Mouse (Mus musculus): Measurements from ENCODE around the gene Wdr4. TPM values are rescaled to one million over a fixed set of nuclear protein-coding genes. Genes with fewer than 3 reads are reported as not detected.

The Wdr4 gene
- polyA plus RNA-seq, 1 experiment from 2014 or later: 9.8 TPM

GRCm38 (mm10) chr17:31503337-31503736, 16.4 kb downstream of the Wdr4 start:
- Histone ChIP-seq H3K9me3 (ENCODE audit: low read length) (no peaks in the 10 kb centered on the region), H3K27ac (ENCODE audit: low read length) (no peak overlapping the region), H3K36me3 (ENCODE audit: insufficient read depth, low read length) (peaks cover 6% of the 10 kb centered on the region; the same call in 1 of the 2 replicates), H3K9ac (replicated peaks; ENCODE audit: low read depth) (no peak overlapping the region), H3K27me3 (replicated peaks; ENCODE audit: insufficient read depth, low read length) (no peaks in the 10 kb centered on the region), H3K4me2 (replicated peaks; ENCODE audit: low read depth, low read length) (no peak overlapping the region), H3K4me3 (ENCODE audit: low read depth, low read length) (no peak overlapping the region), H3K4me1 (ENCODE audit: insufficient read depth, low read depth, low read length) (no peaks in the 10 kb centered on the region)
- ATAC-seq: no peak
- 89% methylated on average over 12 of the region's 12 CpGs for WGBS
- DNase-seq (ENCODE audit: low spot score): no peak
- TF ChIP-seq CTCF (IDR thresholded peaks at IDR 0.05) (no peak), EP300 (IDR thresholded peaks at IDR 0.05) (no peak)

- ATAC-seq (no peak), DNase-seq (ENCODE audit: low spot score) (no peak)
- Histone ChIP-seq H3K4me3 (ENCODE audit: low read depth, low read length) (no peak overlapping the region), H3K27ac (ENCODE audit: low read length) (no peak overlapping the region), H3K4me1 (ENCODE audit: insufficient read depth, low read depth, low read length) (no peaks in the 10 kb centered on the region), H3K9ac (replicated peaks; ENCODE audit: low read depth) (no peak overlapping the region), H3K9me3 (ENCODE audit: low read length) (no peaks in the 10 kb centered on the region), H3K4me2 (replicated peaks; ENCODE audit: low read depth, low read length) (no peak overlapping the region), H3K36me3 (ENCODE audit: insufficient read depth, low read length) (peaks cover 3% of the 10 kb centered on the region; the same call in 1 of the 2 replicates), H3K27me3 (replicated peaks; ENCODE audit: insufficient read depth, low read length) (no peaks in the 10 kb centered on the region)
- TF ChIP-seq CTCF (IDR thresholded peaks at IDR 0.05) (no peak), EP300 (IDR thresholded peaks at IDR 0.05) (no peak)
- WGBS: 87% methylated on average over 12 of the region's 12 CpGs
Measured at GRCm38 (mm10) chr17:31502261-31502927, 17.4 kb downstream of the Wdr4 start.

GRCm38 (mm10) chr17:31500908-31501307, 18.9 kb downstream of the Wdr4 start:
- Histone ChIP-seq H3K27ac (ENCODE audit: low read length) (no peak overlapping the region), H3K4me3 (ENCODE audit: low read depth, low read length) (no peak overlapping the region), H3K4me1 (ENCODE audit: insufficient read depth, low read depth, low read length) (no peaks in the 10 kb centered on the region), H3K4me2 (replicated peaks; ENCODE audit: low read depth, low read length) (no peak overlapping the region), H3K27me3 (replicated peaks; ENCODE audit: insufficient read depth, low read length) (no peaks in the 10 kb centered on the region), H3K36me3 (ENCODE audit: insufficient read depth, low read length) (peaks cover 9% of the 10 kb centered on the region), H3K9ac (replicated peaks; ENCODE audit: low read depth) (no peak overlapping the region), H3K9me3 (ENCODE audit: low read length) (no peaks in the 10 kb centered on the region)
- ATAC-seq (no peak), DNase-seq (ENCODE audit: low spot score) (no peak)
- TF ChIP-seq CTCF (IDR thresholded peaks at IDR 0.05) (peak; percentile 43), EP300 (IDR thresholded peaks at IDR 0.05) (no peak)
- 81% methylated on average over 3 of the region's 3 CpGs for WGBS

DNA sequence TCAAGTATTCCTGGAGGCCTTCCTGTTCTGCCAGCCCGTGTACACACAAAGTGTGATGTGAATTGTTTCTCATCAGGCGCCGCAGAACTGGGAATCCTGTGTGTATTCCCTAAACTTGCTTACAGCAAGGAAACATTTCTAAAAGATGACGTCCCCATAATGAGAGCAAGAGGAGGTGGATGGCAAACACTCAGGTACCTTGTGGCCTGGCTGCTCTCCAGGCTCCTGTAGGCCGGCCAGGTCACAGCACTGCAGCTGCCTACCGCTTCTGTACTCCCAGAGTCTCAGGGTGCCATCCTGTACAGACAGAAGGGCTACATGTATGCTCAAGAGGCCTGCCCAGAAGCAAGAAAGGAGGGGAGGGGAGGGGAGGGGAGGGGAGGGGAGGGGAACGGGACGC, 19.4 kb downstream of the Wdr4 start:
- TF ChIP-seq CTCF (IDR thresholded peaks at IDR 0.05) (no peak), EP300 (IDR thresholded peaks at IDR 0.05) (no peak)
- Histone ChIP-seq H3K36me3 (ENCODE audit: insufficient read depth, low read length) (peaks cover 9% of the 10 kb centered on the region), H3K27ac (ENCODE audit: low read length) (no peak overlapping the region), H3K9me3 (ENCODE audit: low read length) (no peaks in the 10 kb centered on the region), H3K4me1 (ENCODE audit: insufficient read depth, low read depth, low read length) (no peaks in the 10 kb centered on the region), H3K27me3 (replicated peaks; ENCODE audit: insufficient read depth, low read length) (no peaks in the 10 kb centered on the region), H3K9ac (replicated peaks; ENCODE audit: low read depth) (no peak overlapping the region), H3K4me3 (ENCODE audit: low read depth, low read length) (no peak overlapping the region), H3K4me2 (replicated peaks; ENCODE audit: low read depth, low read length) (no peak overlapping the region)
- 68% methylated on average over 8 of the region's 8 CpGs for WGBS
- DNase-seq (ENCODE audit: low spot score) (peak; percentile 63), ATAC-seq (peak; percentile 70)

GRCm38 (mm10) chr17:31499725-31500124, 20.1 kb downstream of the Wdr4 start:
- H3K36me3 ChIP-seq (ENCODE audit: insufficient read depth, low read length): peaks cover 9% of the 10 kb centered on the region
- no peak for TF ChIP-seq EP300 (IDR thresholded peaks at IDR 0.05)
- no peak for TF ChIP-seq CTCF (IDR thresholded peaks at IDR 0.05)
- no peaks in the 10 kb centered on the region for H3K4me1 ChIP-seq (ENCODE audit: insufficient read depth, low read depth, low read length)
- no peak for ATAC-seq
- 95% methylated on average over 12 of the region's 12 CpGs for WGBS
- no peak for DNase-seq (ENCODE audit: low spot score)
- no peak overlapping the region for H3K27ac ChIP-seq (ENCODE audit: low read length)
- H3K9ac ChIP-seq (replicated peaks; ENCODE audit: low read depth): no peak overlapping the region
- H3K4me3 ChIP-seq (ENCODE audit: low read depth, low read length): no peak overlapping the region
- no peak overlapping the region for H3K4me2 ChIP-seq (replicated peaks; ENCODE audit: low read depth, low read length)
- H3K27me3 ChIP-seq (replicated peaks; ENCODE audit: insufficient read depth, low read length): no peaks in the 10 kb centered on the region
- H3K9me3 ChIP-seq (ENCODE audit: low read length): no peaks in the 10 kb centered on the region

- Histone ChIP-seq H3K4me1 (ENCODE audit: insufficient read depth, low read depth, low read length) (no peaks in the 10 kb centered on the region), H3K4me2 (replicated peaks; ENCODE audit: low read depth, low read length) (no peak overlapping the region), H3K36me3 (ENCODE audit: insufficient read depth, low read length) (peaks cover 9% of the 10 kb centered on the region), H3K27me3 (replicated peaks; ENCODE audit: insufficient read depth, low read length) (no peaks in the 10 kb centered on the region), H3K9ac (replicated peaks; ENCODE audit: low read depth) (no peak overlapping the region), H3K4me3 (ENCODE audit: low read depth, low read length) (no peak overlapping the region), H3K9me3 (ENCODE audit: low read length) (no peaks in the 10 kb centered on the region), H3K27ac (ENCODE audit: low read length) (no peak overlapping the region)
- WGBS: 89% methylated on average over 6 of the region's 6 CpGs
- no peak for TF ChIP-seq CTCF (IDR thresholded peaks at IDR 0.05)
- no peak for TF ChIP-seq EP300 (IDR thresholded peaks at IDR 0.05)
- no peak for ATAC-seq
- DNase-seq (ENCODE audit: low spot score): no peak
Measured at GRCm38 (mm10) chr17:31497726-31498125, 22.1 kb downstream of the Wdr4 start.
